Mouse (Mus musculus) intestine, embryonic 15.5 days (tissue): Measurements from ENCODE around the gene Knl1. TPM values are rescaled to one million over a fixed set of nuclear protein-coding genes. Genes with fewer than 3 reads are reported as not detected.

Experiments
- ATAC-seq: fragments of 200-750 bp; cut with Nextera tagmentation; 2 replicates; pipeline ENCODE4 v1.8.0; 2017; ENCODE audit warnings: moderate TSS enrichment, moderate library complexity
- H3K27ac ChIP-seq: fragments of 300-500 bp; sonication (generic); 2 replicates; pipeline ENCODE4 v1.5.1; 2015; ENCODE audit warnings: mild to moderate bottlenecking, inconsistent platforms
- H3K27me3 ChIP-seq: fragments of 300-500 bp; sonication (generic); replicated peaks from 2 replicates; pipeline ENCODE4 v1.6.1; 2015; ENCODE audit warnings: inconsistent platforms
- H3K36me3 ChIP-seq: fragments of 300-500 bp; sonication (generic); 2 replicates; pipeline ENCODE4 v1.6.1; 2015; ENCODE audit warnings: inconsistent platforms
- H3K4me1 ChIP-seq: fragments of 300-500 bp; sonication (generic); replicated peaks from 2 replicates; pipeline ENCODE4 v1.6.1; 2015; ENCODE audit warnings: inconsistent platforms
- H3K4me2 ChIP-seq: fragments of 300-500 bp; sonication (generic); replicated peaks from 2 replicates; pipeline ENCODE4 v1.6.1; 2015; ENCODE audit warnings: mild to moderate bottlenecking, inconsistent platforms
- H3K4me3 ChIP-seq: fragments of 300-500 bp; sonication (generic); replicated peaks from 2 replicates; pipeline ENCODE4 v1.5.1; 2015; ENCODE audit warnings: inconsistent platforms
- H3K9ac ChIP-seq: fragments of 300-500 bp; sonication (generic); 2 replicates; pipeline ENCODE4 v1.6.1; 2015; ENCODE audit warnings: inconsistent platforms
- H3K9me3 ChIP-seq: fragments of 300-500 bp; sonication (generic); 2 replicates; pipeline ENCODE4 v1.6.1; 2016; ENCODE audit warnings: inconsistent platforms
- WGBS: fragments of 180-500 bp; shearing (Covaris S2); methylation state at CpG from one replicate; pipeline ENCODE4 v1.1.7; 2015; 5-methylcytosine and 5-hydroxymethylcytosine counted together
- polyA plus RNA-seq: library from polyadenylated mRNA; unstranded; fragments of >200 nt; fragmentation: Nextera tagmentation; extraction: Ambion mirVana; gene quantifications from 2 replicates; pipeline ENCODE4 v1.2.1, GENCODE M21; 2015

The Knl1 gene
- polyA plus RNA-seq, 1 experiment from 2014 or later: 53.7 TPM

GRCm38 (mm10) chr2:119019538-119019937 lies 27.4 kb upstream of the Knl1 start:
- Histone ChIP-seq H3K4me1 (peaks cover 8% of the 10 kb centered on the region; the same call in 1 of the 2 replicates), H3K27me3 (no peaks in the 10 kb centered on the region), H3K9me3 (no peaks in the 10 kb centered on the region), H3K4me2 (no peak overlapping the region), H3K9ac (no peak overlapping the region), H3K36me3 (peaks cover 19% of the 10 kb centered on the region; the same call in 1 of the 2 replicates), H3K4me3 (no peak overlapping the region), H3K27ac (no peak overlapping the region)
- 62% methylated on average over 4 of the region's 4 CpGs for WGBS
- no peak for ATAC-seq

- Histone ChIP-seq H3K27me3 (no peaks in the 10 kb centered on the region), H3K4me2 (no peak overlapping the region), H3K4me1 (peaks cover 8% of the 10 kb centered on the region; the same call in 1 of the 2 replicates), H3K9ac (no peak overlapping the region), H3K27ac (no peak overlapping the region), H3K9me3 (no peaks in the 10 kb centered on the region), H3K4me3 (no peak overlapping the region), H3K36me3 (peaks cover 19% of the 10 kb centered on the region; the same call in 1 of the 2 replicates)
- ATAC-seq: no peak
- WGBS: 95% methylated on average over 6 of the region's 6 CpGs
Measured at GRCm38 (mm10) chr2:119023154-119023660, 23.7 kb upstream of the Knl1 start.

GRCm38 (mm10) chr2:119024536-119025238 lies 22.2 kb upstream of the Knl1 start:
- peaks cover 8% of the 10 kb centered on the region for H3K4me1 ChIP-seq
- peaks cover 19% of the 10 kb centered on the region; the same call in 1 of the 2 replicates for H3K36me3 ChIP-seq
- no peak overlapping the region for H3K9ac ChIP-seq
- ATAC-seq: no peak
- no peaks in the 10 kb centered on the region for H3K27me3 ChIP-seq
- no peak overlapping the region for H3K27ac ChIP-seq
- no peak overlapping the region for H3K4me3 ChIP-seq
- no peak overlapping the region for H3K4me2 ChIP-seq
- WGBS: 72% methylated on average over 9 of the region's 9 CpGs
- no peaks in the 10 kb centered on the region for H3K9me3 ChIP-seq

- Histone ChIP-seq H3K9ac (no peak overlapping the region), H3K4me2 (no peak overlapping the region), H3K36me3 (peaks cover 19% of the 10 kb centered on the region; the same call in 1 of the 2 replicates), H3K27me3 (no peaks in the 10 kb centered on the region), H3K4me3 (no peak overlapping the region), H3K27ac (no peak overlapping the region), H3K9me3 (no peaks in the 10 kb centered on the region), H3K4me1 (peaks cover 8% of the 10 kb centered on the region)
- WGBS: 77% methylated on average over 4 of the region's 4 CpGs
- ATAC-seq: no peak
Measured at GRCm38 (mm10) chr2:119025239-119025616, 21.7 kb upstream of the Knl1 start.

GRCm38 (mm10) chr2:119026951-119027350 lies 20.0 kb upstream of the Knl1 start:
- H3K4me3 ChIP-seq: no peak overlapping the region
- peaks cover 8% of the 10 kb centered on the region for H3K4me1 ChIP-seq
- H3K36me3 ChIP-seq: 0 out of 2 replicates have a peak, but pooled peaks cover 7% of the 10 kb centered on the region
- no peak for ATAC-seq
- WGBS: 92% methylated on average over 4 of the region's 4 CpGs
- no peak overlapping the region for H3K9ac ChIP-seq
- H3K4me2 ChIP-seq: no peak overlapping the region; the same call in 1 of the 2 replicates
- H3K9me3 ChIP-seq: no peaks in the 10 kb centered on the region
- H3K27ac ChIP-seq: no peak overlapping the region
- H3K27me3 ChIP-seq: no peaks in the 10 kb centered on the region

GRCm38 (mm10) chr2:119028941-119029551 lies 17.9 kb upstream of the Knl1 start, which contains the start of gene Ccdc32:
Gene Ccdc32 (minus strand): TSS chr2:119029393.
- Histone ChIP-seq H3K4me3 (peak within 1 kb of the TSS; percentile 64), H3K9me3 (no peaks in the 10 kb centered on the region), H3K27ac (peak within 1 kb of the TSS; percentile 71; the same call in 1 of the 2 replicates), H3K9ac (peak within 1 kb of the TSS; percentile 63), H3K4me2 (peak within 1 kb of the TSS; percentile 72), H3K27me3 (no peaks in the 10 kb centered on the region), H3K36me3 (0 out of 2 replicates have a peak, but pooled peaks cover 3% of the 10 kb centered on the region), H3K4me1 (peaks cover 8% of the 10 kb centered on the region)
- peak; percentile 97 for ATAC-seq
- WGBS: under 1% methylated on average over 28 of the region's 28 CpGs

GRCm38 (mm10) chr2:119032191-119032590 lies 14.7 kb upstream of the Knl1 start:
- Histone ChIP-seq H3K4me1 (peaks cover 13% of the 10 kb centered on the region), H3K27ac (no peak overlapping the region), H3K9me3 (no peaks in the 10 kb centered on the region), H3K36me3 (no peaks in the 10 kb centered on the region), H3K4me2 (no peak overlapping the region), H3K27me3 (no peaks in the 10 kb centered on the region), H3K4me3 (no peak overlapping the region), H3K9ac (no peak overlapping the region)
- 59% methylated on average over 4 of the region's 4 CpGs for WGBS
- ATAC-seq: no peak

GRCm38 (mm10) chr2:119034656-119035396 lies 12.1 kb upstream of the Knl1 start, which contains the start of gene Rpusd2:
Gene Rpusd2 (plus strand): TSS chr2:119034790.
- ATAC-seq: peak; percentile 95
- H3K36me3 ChIP-seq: peaks cover 10% of the 10 kb centered on the region
- H3K27ac ChIP-seq: peak within 1 kb of the TSS; percentile 93
- no peaks in the 10 kb centered on the region for H3K27me3 ChIP-seq
- no peaks in the 10 kb centered on the region for H3K9me3 ChIP-seq
- under 1% methylated on average over 49 of the region's 49 CpGs for WGBS
- peaks cover 6% of the 10 kb centered on the region; the same call in 1 of the 2 replicates for H3K4me1 ChIP-seq
- peak within 1 kb of the TSS; percentile 97 for H3K4me3 ChIP-seq
- H3K4me2 ChIP-seq: peak within 1 kb of the TSS; percentile 79
- peak within 1 kb of the TSS; percentile 85 for H3K9ac ChIP-seq

GRCm38 (mm10) chr2:119035397-119035745 lies 11.5 kb upstream of the Knl1 start:
- peaks cover 6% of the 10 kb centered on the region; the same call in 1 of the 2 replicates for H3K4me1 ChIP-seq
- ATAC-seq: no peak
- peak overlapping the region; percentile 93 for H3K27ac ChIP-seq
- no peaks in the 10 kb centered on the region for H3K27me3 ChIP-seq
- peak overlapping the region; percentile 97 for H3K4me3 ChIP-seq
- peak overlapping the region; percentile 79 for H3K4me2 ChIP-seq
- peak overlapping the region; percentile 85 for H3K9ac ChIP-seq
- no peaks in the 10 kb centered on the region for H3K9me3 ChIP-seq
- 9% methylated on average over 7 of the region's 7 CpGs for WGBS
- H3K36me3 ChIP-seq: peaks cover 10% of the 10 kb centered on the region

GRCm38 (mm10) chr2:119040882-119041281 lies 6.0 kb upstream of the Knl1 start:
- Histone ChIP-seq H3K9ac (no peak overlapping the region), H3K27me3 (no peaks in the 10 kb centered on the region), H3K27ac (no peak overlapping the region), H3K4me1 (no peaks in the 10 kb centered on the region), H3K4me3 (no peak overlapping the region), H3K9me3 (no peaks in the 10 kb centered on the region), H3K36me3 (peaks cover 10% of the 10 kb centered on the region), H3K4me2 (no peak overlapping the region)
- ATAC-seq: no peak
- WGBS: 45% methylated on average over 4 of the region's 4 CpGs

GRCm38 (mm10) chr2:119045163-119045562 lies 1.8 kb upstream of the Knl1 start:
- no peak for ATAC-seq
- Histone ChIP-seq H3K36me3 (no peaks in the 10 kb centered on the region), H3K9me3 (no peaks in the 10 kb centered on the region), H3K4me2 (no peak overlapping the region), H3K27me3 (no peaks in the 10 kb centered on the region), H3K9ac (no peak overlapping the region), H3K27ac (no peak overlapping the region), H3K4me3 (no peak overlapping the region), H3K4me1 (no peaks in the 10 kb centered on the region)
- 75% methylated on average over 2 of the region's 2 CpGs for WGBS

GRCm38 (mm10) chr2:119047849-119048248 lies 930 bp downstream of the Knl1 start:
- Histone ChIP-seq H3K27ac (no peak overlapping the region), H3K9me3 (no peaks in the 10 kb centered on the region)

More at GRCm38 (mm10) chr2:119047849-119048248, 930 bp downstream of the Knl1 start:
- ATAC-seq: no peak
- Histone ChIP-seq H3K9ac (peak overlapping the region; percentile 53), H3K36me3 (0 out of 2 replicates have a peak, but pooled peaks cover 2% of the 10 kb centered on the region), H3K4me3 (peak overlapping the region; percentile 63), H3K4me2 (peak overlapping the region; percentile 64), H3K4me1 (no peaks in the 10 kb centered on the region), H3K27me3 (no peaks in the 10 kb centered on the region)
- WGBS: 18% methylated on average over 4 of the region's 4 CpGs
